Mouse (Mus musculus) effector memory CD4-positive, alpha-beta T cell, adult 7 months (primary cell): ENCODE measurements around the gene Vmn1r148. TPM values are rescaled to one million over a fixed set of nuclear protein-coding genes. Genes with fewer than 3 reads are reported as not detected.

Source experiments
- polyA plus RNA-seq: library from polyadenylated mRNA; unstranded; fragments of 100-300 nt; shearing (Covaris generic); gene quantifications from one replicate; pipeline ENCODE4 v1.2.1, GENCODE M21; 2017

Vmn1r148 gene
- polyA plus RNA-seq: not detected

DNA sequence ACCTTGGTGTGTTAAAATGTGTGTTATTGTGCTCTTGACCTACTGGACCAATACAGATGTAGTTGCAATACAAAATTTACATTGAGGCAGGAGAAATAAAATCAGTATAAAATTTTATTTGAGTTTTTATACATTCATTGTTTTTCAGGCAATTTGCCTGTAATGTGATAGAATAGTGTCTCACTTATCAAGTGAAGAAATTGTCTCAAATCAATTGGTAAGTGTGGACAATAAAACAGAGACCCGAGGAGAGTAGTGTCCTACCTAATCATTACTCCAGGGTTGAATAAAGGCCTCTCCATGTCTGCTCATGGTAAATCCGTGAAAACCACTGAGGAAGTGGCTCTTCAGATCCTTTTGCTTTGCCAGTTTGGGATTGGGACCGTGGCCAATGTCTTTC is at the start of gene Vmn1r148:
Gene Vmn1r148 (plus strand): TSS at position 301 of the 400 bp plus-strand sequence.

GRCm38 (mm10) chr7:22370939-22371338 is 42.4 kb upstream of the Vmn1r148 start, which contains the start of gene Gm8660:
Gm8660 (minus strand) TSS chr7:22371039.

DNA sequence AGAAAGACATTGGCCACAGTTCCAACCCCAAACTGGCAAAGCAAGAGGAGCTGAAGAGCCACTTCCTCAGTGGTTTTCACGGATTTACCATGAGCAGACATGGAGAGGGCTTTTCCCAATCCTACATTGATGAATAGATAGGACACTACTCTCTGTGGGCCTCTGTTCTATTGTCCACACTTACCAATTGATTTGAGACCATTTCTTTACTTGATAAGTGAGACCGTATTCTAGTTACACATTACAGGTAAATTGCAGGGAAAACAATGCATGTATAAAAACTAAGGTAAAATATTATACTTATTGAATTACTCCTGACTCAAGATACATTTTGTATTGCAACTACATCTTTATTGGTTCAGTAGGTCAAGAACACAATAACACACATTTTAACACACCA is 24.7 kb downstream of the Vmn1r148 start, which contains the start of gene Vmn1r149:
Gene Vmn1r149 (minus strand): TSS at position 101 of the 400 bp plus-strand sequence.

GRCm38 (mm10) chr7:22463975-22464374 is 50.6 kb downstream of the Vmn1r148 start, which contains the start of gene Gm10665:
Gm10665 (minus strand) TSS chr7:22464075.

Other genes starting within 250 kb of the Vmn1r148 start
- gene Vmn1r142, start 249.5 kb upstream of the Vmn1r148 start, polyA plus RNA-seq: not detected
- gene Vmn1r143, start 224.2 kb upstream of the Vmn1r148 start, polyA plus RNA-seq: 0.55 TPM
- not detected for gene Gm8653, start 212.3 kb upstream of the Vmn1r148 start, polyA plus RNA-seq
- gene Gm8453, start 184.1 kb upstream of the Vmn1r148 start, polyA plus RNA-seq: not detected
- not detected for gene Gm4187, start 83.9 kb upstream of the Vmn1r148 start, polyA plus RNA-seq
- gene Gm8660, start 42.5 kb upstream of the Vmn1r148 start, polyA plus RNA-seq: not detected
- gene Vmn1r149, start 24.6 kb downstream of the Vmn1r148 start, polyA plus RNA-seq: not detected
- 1.2 TPM for gene Gm10665, start 50.5 kb downstream of the Vmn1r148 start, polyA plus RNA-seq
- not detected for gene Vmn1r151, start 86.1 kb downstream of the Vmn1r148 start, polyA plus RNA-seq
- 0.89 TPM for gene Vmn1r152, start 109.4 kb downstream of the Vmn1r148 start, polyA plus RNA-seq
- not detected for gene Gm8677, start 121.3 kb downstream of the Vmn1r148 start, polyA plus RNA-seq
- gene Gm4201, start 151.8 kb downstream of the Vmn1r148 start, polyA plus RNA-seq: not detected
- gene Gm4565, start 174.5 kb downstream of the Vmn1r148 start, polyA plus RNA-seq: 0.65 TPM
- 1.1 TPM for gene Vmn1r155, start 244.4 kb downstream of the Vmn1r148 start, polyA plus RNA-seq